Mouse (Mus musculus) myocyte (in vitro differentiated cells): Measurements from ENCODE around the gene Nacc1. TPM values are rescaled to one million over a fixed set of nuclear protein-coding genes. Genes with fewer than 3 reads are reported as not detected.

ENCODE experiments used
- H3K27me3 ChIP-seq: one replicate; pipeline ENCODE4 v1.6.1; 2011; ENCODE audit not compliant: control insufficient read depth, insufficient read depth, insufficient read length
- H3K36me3 ChIP-seq: one replicate; pipeline ENCODE4 v1.6.1; 2011; ENCODE audit not compliant: control insufficient read depth, insufficient read depth
- H3K4me2 ChIP-seq: one replicate; pipeline ENCODE4 v1.6.1; 2011; ENCODE audit warnings: low read depth, control low read depth
- H3K4me3 ChIP-seq: one replicate; pipeline ENCODE4 v1.5.1; 2011; ENCODE audit warnings: mild to moderate bottlenecking, control low read depth, moderate library complexity
- H3K79me2 ChIP-seq: one replicate; pipeline ENCODE4 v1.6.1; 2011; ENCODE audit not compliant: control insufficient read depth, insufficient read depth
- H3ac ChIP-seq: one replicate; pipeline ENCODE4 v1.6.1; 2011; ENCODE audit not compliant: control insufficient read depth, insufficient read length
- CEBPB ChIP-seq: IDR thresholded peaks from 2 replicates; pipeline ENCODE4 v1.6.1; 2011; ENCODE audit warnings: mild to moderate bottlenecking, moderate library complexity; ENCODE audit not compliant: poor library complexity, insufficient read depth, severe bottlenecking
- E2F4 ChIP-seq: IDR thresholded peaks from one replicate; pipeline ENCODE4 v1.6.1; 2011; ENCODE audit warnings: mild to moderate bottlenecking, control low read depth, moderate library complexity; ENCODE audit not compliant: insufficient read depth
- MAX ChIP-seq: IDR thresholded peaks from one replicate; pipeline ENCODE4 v1.6.1; 2011; ENCODE audit warnings: low read depth, mild to moderate bottlenecking, control low read depth
- MYOD1 ChIP-seq, 3 experiments: IDR thresholded peaks; one replicate each; pipeline ENCODE4 v1.6.1; 2011; ENCODE audit warnings: control low read depth in 2 of 3, low read depth in 2 of 3, mild to moderate bottlenecking in 2 of 3, moderate library complexity in 1 of 3; ENCODE audit not compliant: insufficient read length in 2 of 3, control insufficient read depth in 1 of 3
- MYOG ChIP-seq, 3 experiments: IDR thresholded peaks; one replicate each; pipeline ENCODE4 v1.6.1; 2011; ENCODE audit warnings: control low read depth in 2 of 3, low read depth in 2 of 3, mild to moderate bottlenecking in 2 of 3; ENCODE audit not compliant: insufficient read length in 2 of 3, control insufficient read depth in 1 of 3, insufficient read depth in 1 of 3
- POLR2A ChIP-seq: IDR thresholded peaks from one replicate; pipeline ENCODE4 v1.6.1; 2011; ENCODE audit warnings: low read depth, mild to moderate bottlenecking, control low read depth, moderate library complexity; ENCODE audit not compliant: insufficient read length
- POLR2AphosphoS2 ChIP-seq: IDR thresholded peaks from one replicate; pipeline ENCODE4 v1.6.1; 2011; ENCODE audit warnings: low read depth, control low read depth; ENCODE audit not compliant: insufficient read length
- REST ChIP-seq: IDR thresholded peaks from one replicate; pipeline ENCODE4 v1.6.1; 2011; ENCODE audit warnings: mild to moderate bottlenecking, control low read depth, moderate library complexity; ENCODE audit not compliant: insufficient read depth, insufficient read length
- SRF ChIP-seq: IDR thresholded peaks from one replicate; pipeline ENCODE4 v1.6.1; 2011; ENCODE audit warnings: low read depth; ENCODE audit not compliant: control insufficient read depth, insufficient read length
- TCF12 ChIP-seq: IDR thresholded peaks from one replicate; pipeline ENCODE4 v1.6.1; 2011; ENCODE audit warnings: mild to moderate bottlenecking, control low read depth; ENCODE audit not compliant: poor library complexity, insufficient read depth, severe bottlenecking
- TCF3 ChIP-seq: IDR thresholded peaks from one replicate; pipeline ENCODE4 v1.6.1; 2011; ENCODE audit warnings: low read depth, control low read depth; ENCODE audit not compliant: insufficient read length
- USF1 ChIP-seq: IDR thresholded peaks from one replicate; pipeline ENCODE4 v1.6.1; 2011; ENCODE audit warnings: low read depth, mild to moderate bottlenecking, control low read depth, moderate library complexity
- polyA plus RNA-seq: library from polyadenylated mRNA; unstranded; fragments of >200 nt; fragmentation: generic; extraction: Trizol; gene quantifications from one replicate; pipeline ENCODE4 v1.2.1, GENCODE M21; 2012; ENCODE audit warnings: missing spikeins

Gene Nacc1
- polyA plus RNA-seq, 1 experiment: 56.1 TPM

DNA sequence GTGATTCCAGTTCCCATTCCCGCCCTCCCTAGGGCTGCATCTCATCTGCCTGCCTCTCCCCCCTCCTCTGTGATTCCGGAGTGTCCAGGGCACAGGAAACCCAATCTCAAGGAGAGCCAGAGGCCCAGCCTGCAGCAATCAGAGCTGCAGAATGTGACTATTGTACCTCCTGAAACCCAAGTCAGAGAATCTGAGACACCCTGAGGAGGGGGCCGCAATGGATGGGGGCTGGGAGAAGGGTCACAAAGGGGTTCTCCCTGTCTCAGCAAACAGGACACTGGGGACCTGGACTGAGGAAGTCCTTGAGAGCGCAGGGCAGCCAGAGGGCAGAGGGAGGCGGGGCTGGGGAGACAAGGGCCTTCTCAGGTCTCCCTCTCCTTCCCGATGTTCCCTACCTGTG, 45.3 kb upstream of the Nacc1 start:
- H3K4me2 ChIP-seq: peak overlapping the region; percentile 9

DNA sequence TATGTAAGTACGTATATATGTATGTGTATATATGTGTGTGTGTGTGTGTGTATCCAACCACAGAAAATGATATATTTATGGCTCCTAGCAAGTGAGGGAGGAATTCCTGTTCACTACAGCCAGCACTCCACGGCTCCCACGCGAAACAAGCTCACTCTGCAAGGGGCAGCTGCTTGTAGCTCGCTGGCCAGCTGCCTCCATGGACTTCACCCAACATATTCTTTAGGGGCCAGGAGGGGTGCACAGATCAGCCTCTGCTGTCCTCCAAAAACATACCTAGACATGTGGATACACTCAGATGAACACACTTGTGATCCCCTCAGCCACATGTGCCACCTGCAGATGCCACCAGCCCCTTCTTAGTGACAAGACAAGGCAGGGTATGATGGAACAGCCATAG, 44.9 kb upstream of the Nacc1 start:
- Histone ChIP-seq H3ac (no peak overlapping the region), H3K27me3 (no peaks in the 10 kb centered on the region), H3K36me3 (peaks cover 3% of the 10 kb centered on the region), H3K4me3 (no peak overlapping the region), H3K79me2 (peaks cover 38% of the 10 kb centered on the region), H3K4me2 (peak overlapping the region; percentile 9)
- TF ChIP-seq TCF12: no peak
- no peak for TF ChIP-seq POLR2A
- TF ChIP-seq MYOD1 (IDR thresholded peaks at IDR 0.05; ENCODE audit: control insufficient read depth in 1 of 3, insufficient read length in 2 of 3, low read depth in 2 of 3): peak in 2 of 3 experiments; percentile 80 to 83
- no peak for TF ChIP-seq POLR2AphosphoS2
- no peak for TF ChIP-seq TCF3
- TF ChIP-seq USF1: no peak
- TF ChIP-seq CEBPB: no peak
- peak in 2 of 3 experiments; percentile 63 to 87 for TF ChIP-seq MYOG (IDR thresholded peaks at IDR 0.05; ENCODE audit: control insufficient read depth in 1 of 3, insufficient read depth in 1 of 3, insufficient read length in 2 of 3, low read depth in 2 of 3)
- TF ChIP-seq MAX: no peak
- no peak for TF ChIP-seq E2F4
- TF ChIP-seq SRF: no peak
- TF ChIP-seq REST: no peak

More for the DNA sequence above, 45.3 kb upstream of the Nacc1 start:
- no peak for TF ChIP-seq REST
- TF ChIP-seq TCF12: no peak
- no peak for TF ChIP-seq MAX
- TF ChIP-seq MYOG (IDR thresholded peaks at IDR 0.05; ENCODE audit: control insufficient read depth in 1 of 3, insufficient read depth in 1 of 3, insufficient read length in 2 of 3, low read depth in 2 of 3): no peak
- no peak for TF ChIP-seq SRF
- no peak for TF ChIP-seq MYOD1 (IDR thresholded peaks at IDR 0.05; ENCODE audit: control insufficient read depth in 1 of 3, insufficient read length in 2 of 3, low read depth in 2 of 3)
- no peak overlapping the region for H3ac ChIP-seq
- no peaks in the 10 kb centered on the region for H3K36me3 ChIP-seq
- H3K27me3 ChIP-seq: no peaks in the 10 kb centered on the region
- no peak overlapping the region for H3K4me3 ChIP-seq
- peaks cover 38% of the 10 kb centered on the region for H3K79me2 ChIP-seq

DNA sequence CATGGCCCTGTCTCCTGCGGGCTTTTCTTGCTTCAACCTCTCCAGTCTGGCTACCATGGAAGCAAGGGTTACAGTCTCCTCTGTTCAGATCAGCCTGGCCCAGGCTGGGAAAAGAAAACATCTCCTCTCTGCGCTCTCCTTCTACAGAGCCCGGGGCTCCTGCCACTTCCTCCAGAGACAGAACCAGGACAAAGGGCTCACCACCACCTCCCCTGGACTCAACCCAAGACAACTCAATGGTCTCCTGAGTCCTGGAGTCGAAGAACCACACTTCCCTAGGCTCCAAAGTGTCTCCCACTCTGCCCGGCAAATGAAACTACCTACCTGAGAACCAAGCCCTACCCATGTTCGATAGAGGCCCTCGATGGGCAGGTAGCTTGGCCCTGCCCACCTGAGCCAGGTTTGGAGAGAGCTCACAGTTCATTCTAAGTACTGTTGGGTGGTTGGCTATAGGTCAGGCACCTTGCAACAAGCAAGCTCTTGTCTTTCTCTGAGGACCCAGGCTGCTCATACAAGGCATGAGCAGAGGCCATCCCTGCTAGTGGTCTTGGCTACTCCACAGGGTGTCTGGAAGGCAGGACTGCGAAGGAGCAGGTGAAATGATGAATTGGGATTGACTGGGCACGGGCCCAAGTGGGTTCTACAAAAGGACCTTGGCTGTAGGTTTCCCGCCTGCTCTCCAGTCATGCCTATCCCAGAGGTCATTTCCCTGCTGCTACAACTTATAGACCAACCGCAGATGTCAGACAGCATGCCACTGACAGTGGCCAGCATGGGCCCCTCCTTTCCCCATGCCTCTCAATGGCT, 43.9 kb upstream of the Nacc1 start:
- Histone ChIP-seq H3K36me3 (peaks cover 5% of the 10 kb centered on the region), H3K4me3 (no peak overlapping the region), H3K4me2 (peak overlapping the region; percentile 42)

DNA sequence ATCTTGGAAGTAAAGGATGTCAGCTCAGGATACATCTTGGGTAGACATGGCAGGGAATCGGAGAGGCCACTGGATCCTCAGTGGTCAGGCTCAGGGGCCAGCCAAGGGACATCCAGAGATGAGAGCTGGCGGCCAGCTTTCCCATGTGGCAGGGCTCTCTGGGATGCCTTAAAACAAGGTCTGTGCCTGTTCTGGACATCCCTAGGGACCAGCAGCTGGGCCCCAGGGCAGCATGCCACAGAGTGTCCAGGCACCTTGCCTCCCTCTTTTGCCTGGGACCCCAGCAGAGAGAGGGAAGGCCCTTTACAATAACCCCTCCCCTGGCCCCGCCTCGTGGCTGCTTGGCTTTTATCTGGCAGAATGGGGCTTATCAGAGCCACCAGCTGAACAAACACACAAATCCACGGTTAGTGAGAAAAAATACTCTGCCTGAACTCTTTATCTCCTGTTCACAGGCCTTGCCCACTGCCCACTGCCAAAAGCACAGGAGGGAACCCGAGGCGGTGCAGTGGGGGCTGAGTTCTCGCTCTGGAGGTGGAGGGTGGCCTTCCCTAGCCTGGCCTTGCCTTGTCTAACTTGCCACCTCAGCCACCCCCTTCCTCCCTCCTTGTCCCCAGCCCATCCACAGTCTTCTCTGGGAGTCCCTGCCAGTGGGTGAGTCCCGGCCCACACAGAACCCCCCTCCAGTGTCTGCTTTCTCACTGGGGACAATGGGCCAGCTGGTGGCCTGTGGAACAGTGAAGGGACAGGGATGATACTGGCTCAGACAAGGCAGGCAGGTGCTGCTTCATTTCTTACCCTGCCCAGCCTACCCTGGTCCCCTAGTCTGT, 43.1 kb upstream of the Nacc1 start:
- H3K4me3 ChIP-seq: no peak overlapping the region
- peaks cover 23% of the 10 kb centered on the region for H3K79me2 ChIP-seq
- H3K36me3 ChIP-seq: peaks cover 10% of the 10 kb centered on the region
- H3ac ChIP-seq: no peak overlapping the region
- peak overlapping the region; percentile 42 for H3K4me2 ChIP-seq
- H3K27me3 ChIP-seq: no peaks in the 10 kb centered on the region
- TF ChIP-seq TCF12: peak; percentile 2
- TF ChIP-seq SRF: no peak
- TF ChIP-seq MYOG (IDR thresholded peaks at IDR 0.05; ENCODE audit: control insufficient read depth in 1 of 3, insufficient read depth in 1 of 3, insufficient read length in 2 of 3, low read depth in 2 of 3): peak in 1 of 3 experiments; percentile 57
- peak in 2 of 3 experiments; percentile 57 to 63 for TF ChIP-seq MYOD1 (IDR thresholded peaks at IDR 0.05; ENCODE audit: control insufficient read depth in 1 of 3, insufficient read length in 2 of 3, low read depth in 2 of 3)

More for the DNA sequence above, 43.9 kb upstream of the Nacc1 start:
- Histone ChIP-seq H3K27me3 (no peaks in the 10 kb centered on the region), H3K79me2 (peaks cover 28% of the 10 kb centered on the region), H3ac (no peak overlapping the region)
- TF ChIP-seq TCF12 (no peak), POLR2A (no peak), CEBPB (no peak), SRF (no peak), E2F4 (no peak), REST (no peak), MYOD1 (IDR thresholded peaks at IDR 0.05; ENCODE audit: control insufficient read depth in 1 of 3, insufficient read length in 2 of 3, low read depth in 2 of 3) (no peak)

DNA sequence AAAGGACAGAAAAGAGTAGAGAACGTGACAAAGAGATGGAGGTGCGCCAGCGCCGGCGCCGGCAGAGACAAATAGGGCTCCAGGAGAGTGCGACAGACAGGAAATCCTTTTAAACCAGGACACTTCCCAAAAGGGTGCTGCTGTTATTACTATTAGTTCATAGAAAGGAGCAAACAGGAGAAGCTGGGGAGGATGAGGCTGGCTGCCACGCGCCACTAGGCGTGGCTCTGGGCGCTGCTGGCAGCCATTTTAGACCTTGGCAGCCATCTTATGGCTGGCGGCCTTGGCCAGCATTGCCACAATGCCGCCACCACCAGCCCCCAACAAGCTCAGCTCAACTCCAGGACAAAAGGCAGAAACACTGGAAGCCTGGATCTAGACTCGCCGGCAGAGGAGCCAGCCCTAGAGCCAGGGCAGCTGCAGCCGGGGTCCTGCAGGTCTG, 42.3 kb upstream of the Nacc1 start:
- Histone ChIP-seq H3K4me3 (no peak overlapping the region), H3ac (no peak overlapping the region), H3K27me3 (no peaks in the 10 kb centered on the region), H3K36me3 (peaks cover 10% of the 10 kb centered on the region), H3K79me2 (peaks cover 23% of the 10 kb centered on the region), H3K4me2 (no peak overlapping the region)
- TF ChIP-seq MYOG (IDR thresholded peaks at IDR 0.05; ENCODE audit: control insufficient read depth in 1 of 3, insufficient read depth in 1 of 3, insufficient read length in 2 of 3, low read depth in 2 of 3) (no peak), TCF3 (no peak), CEBPB (no peak), MYOD1 (IDR thresholded peaks at IDR 0.05; ENCODE audit: control insufficient read depth in 1 of 3, insufficient read length in 2 of 3, low read depth in 2 of 3) (no peak), MAX (no peak), TCF12 (no peak), SRF (no peak), POLR2A (no peak), REST (no peak), POLR2AphosphoS2 (no peak), USF1 (no peak)
